Mouse (Mus musculus) heart, adult 2 months (tissue): Measurements from ENCODE around the gene Kank1.

Source experiments
- EP300 ChIP-seq: fragments of 200-500 bp; IDR thresholded peaks from 2 replicates; pipeline ENCODE4 v1.6.1; 2011; ENCODE audit warnings: low read depth, low read length, control low read depth; ENCODE audit not compliant: insufficient read depth
- POLR2A ChIP-seq: fragments of 200-500 bp; IDR thresholded peaks from 2 replicates; pipeline ENCODE4 v1.6.1; 2011; ENCODE audit warnings: mild to moderate bottlenecking, low read depth, low read length, control low read depth; ENCODE audit not compliant: insufficient read depth

GRCm38 (mm10) chr19:25200081-25200860, 36.5 kb upstream of the Kank1 start:
- no peak for TF ChIP-seq POLR2A
- TF ChIP-seq EP300 = no peak
